Mouse (Mus musculus) cerebellum, adult 2 months (tissue): ENCODE results near the gene Pmpca. TPM values are rescaled to one million over a fixed set of nuclear protein-coding genes. Genes with fewer than 3 reads are reported as not detected.

Experiments
- DNase-seq, 2 experiments: peaks; one replicate each; pipeline ENCODE4 v3.0.0; 2021
- H3K27ac ChIP-seq: fragments of 200-500 bp; 2 replicates; pipeline ENCODE4 v1.5.1; 2012; ENCODE audit warnings: low read length, control low read depth, inconsistent platforms; ENCODE audit not compliant: insufficient read depth
- H3K27me3 ChIP-seq: fragments of 200-500 bp; 2 replicates; pipeline ENCODE4 v1.6.1; 2012; ENCODE audit warnings: inconsistent platforms, mild to moderate bottlenecking, low read length, moderate library complexity; ENCODE audit not compliant: control insufficient read depth, insufficient read depth
- H3K4me1 ChIP-seq: fragments of 200-500 bp; 2 replicates; pipeline ENCODE4 v1.6.1; 2011; ENCODE audit warnings: low read length; ENCODE audit not compliant: control insufficient read depth, insufficient read depth
- H3K4me3 ChIP-seq: fragments of 200-500 bp; replicated peaks from 2 replicates; pipeline ENCODE3; 2011; ENCODE audit warnings: mild to moderate bottlenecking, low read depth, low read length, control low read depth; ENCODE audit not compliant: insufficient read depth
- CTCF ChIP-seq: fragments of 200-500 bp; IDR thresholded peaks from 2 replicates; pipeline ENCODE4 v1.5.1; 2011; ENCODE audit warnings: low read depth, mild to moderate bottlenecking, control low read depth, low read length, moderate library complexity, borderline replicate concordance; ENCODE audit not compliant: insufficient read depth
- POLR2A ChIP-seq: fragments of 200-500 bp; IDR thresholded peaks from 2 replicates; pipeline ENCODE4 v1.6.1; 2011; ENCODE audit warnings: low read length, control low read depth, borderline replicate concordance; ENCODE audit not compliant: insufficient read depth
- WGBS: fragments of 180-500 bp; shearing (Covaris S2); methylation state at CpG from one replicate; pipeline ENCODE4 v1.1.7; 2018; 5-methylcytosine and 5-hydroxymethylcytosine counted together
- polyA plus RNA-seq: library from polyadenylated mRNA; depleted of rRNA; stranded (reverse); fragments of >200 nt; gene quantifications from 2 replicates; pipeline ENCODE4 v1.2.3, GENCODE M21; 2012

Gene Pmpca
- polyA plus RNA-seq, 1 experiment: 98.2 TPM

DNA sequence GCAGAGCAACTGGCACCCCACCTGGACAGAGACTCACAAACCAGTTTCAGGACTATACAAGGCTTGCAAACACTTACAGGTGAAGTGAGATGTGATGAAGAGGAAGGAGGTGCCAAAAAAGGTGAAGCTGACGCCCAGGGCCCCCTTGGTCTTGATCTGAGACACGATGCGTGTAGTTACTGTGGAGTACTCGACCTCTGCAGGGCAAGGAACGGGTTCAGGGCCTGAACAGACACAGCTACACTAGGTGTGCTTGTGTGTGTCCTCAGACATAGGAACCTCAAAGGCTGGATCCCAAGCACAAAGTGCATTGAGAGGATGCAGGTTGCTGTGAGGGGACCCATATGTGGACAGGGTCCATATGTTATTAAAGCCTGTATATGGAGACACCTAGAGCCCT is 11.2 kb downstream of the Pmpca start:
- TF ChIP-seq CTCF (no peak), POLR2A (no peak)
- Histone ChIP-seq H3K4me1 (peaks cover 34% of the 10 kb centered on the region), H3K27ac (no peak overlapping the region), H3K4me3 (no peak overlapping the region), H3K27me3 (no peaks in the 10 kb centered on the region)
- WGBS: 89% methylated on average over 5 of the region's 5 CpGs
- no peak for DNase-seq

DNA sequence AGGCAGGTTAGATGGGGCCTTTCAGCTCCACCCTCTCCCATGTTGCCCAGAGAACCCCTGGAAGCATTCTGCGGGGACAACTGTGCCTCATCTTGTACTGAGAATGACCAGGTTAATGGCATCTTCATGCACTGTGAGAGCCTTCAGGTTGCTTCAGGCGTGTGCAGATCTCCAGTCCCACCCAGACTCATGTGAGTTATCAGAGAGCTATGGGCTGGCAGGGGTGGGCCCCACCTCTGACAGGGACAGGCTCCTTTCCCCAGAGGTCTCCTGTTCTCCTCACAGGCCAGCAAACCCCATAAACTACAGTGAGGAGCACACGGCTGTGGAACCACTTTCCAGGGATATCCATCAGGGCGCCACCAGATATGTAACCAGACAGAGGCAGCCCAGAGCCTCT is 11.9 kb downstream of the Pmpca start:
- no peak overlapping the region for H3K27ac ChIP-seq
- WGBS: 87% methylated on average over 4 of the region's 4 CpGs
- H3K4me3 ChIP-seq: no peak overlapping the region
- H3K27me3 ChIP-seq: no peaks in the 10 kb centered on the region
- TF ChIP-seq POLR2A: no peak
- no peak for TF ChIP-seq CTCF
- peaks cover 37% of the 10 kb centered on the region for H3K4me1 ChIP-seq
- no peak for DNase-seq

DNA sequence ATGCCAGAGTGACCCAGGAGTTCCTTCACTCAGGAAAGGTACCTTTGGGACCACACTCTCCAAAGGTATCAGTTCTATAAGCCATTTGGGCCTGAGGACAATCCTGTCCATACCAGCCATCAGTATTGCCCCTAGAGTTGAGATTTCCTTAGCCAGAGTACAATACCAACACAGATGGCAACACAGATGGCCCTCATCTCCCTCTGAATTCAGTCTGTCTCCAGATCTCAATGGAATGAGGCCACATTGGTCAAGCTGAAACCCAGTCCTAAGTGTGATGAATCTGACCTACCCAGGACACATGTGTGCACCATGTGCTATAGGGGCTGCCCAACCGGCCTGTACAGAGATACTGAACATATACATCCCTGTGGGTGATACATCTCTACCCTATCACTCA is 13.1 kb downstream of the Pmpca start:
- H3K27me3 ChIP-seq: no peaks in the 10 kb centered on the region
- no peak overlapping the region for H3K4me3 ChIP-seq
- WGBS: 15% methylated on average over 1 of the region's 1 CpGs
- H3K4me1 ChIP-seq: peaks cover 48% of the 10 kb centered on the region
- H3K27ac ChIP-seq: peak overlapping the region; percentile 70
- TF ChIP-seq POLR2A: no peak
- no peak for TF ChIP-seq CTCF
- DNase-seq: peak; percentile 50 to 73

DNA sequence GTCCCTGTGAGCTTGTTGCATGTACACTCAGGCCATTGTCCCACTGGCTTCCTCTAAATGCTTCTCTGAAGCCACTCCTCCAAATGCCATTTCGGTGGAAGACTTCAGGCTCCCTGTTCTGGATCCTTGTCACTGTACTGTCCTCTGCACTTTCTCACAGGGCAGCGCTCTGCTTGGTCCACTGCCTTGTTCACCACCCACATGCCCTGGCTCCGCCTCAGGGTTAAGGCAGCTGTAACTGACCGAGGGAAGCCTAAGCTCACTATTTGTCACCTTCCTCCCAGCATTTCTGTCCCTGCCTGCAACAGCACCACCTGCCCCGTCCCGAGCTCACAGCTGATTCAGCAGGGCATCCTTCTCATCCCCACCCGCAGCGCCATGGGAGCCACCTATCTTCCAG is 14.2 kb downstream of the Pmpca start:
- DNase-seq: no peak
- WGBS: 58% methylated on average over 8 of the region's 8 CpGs

DNA sequence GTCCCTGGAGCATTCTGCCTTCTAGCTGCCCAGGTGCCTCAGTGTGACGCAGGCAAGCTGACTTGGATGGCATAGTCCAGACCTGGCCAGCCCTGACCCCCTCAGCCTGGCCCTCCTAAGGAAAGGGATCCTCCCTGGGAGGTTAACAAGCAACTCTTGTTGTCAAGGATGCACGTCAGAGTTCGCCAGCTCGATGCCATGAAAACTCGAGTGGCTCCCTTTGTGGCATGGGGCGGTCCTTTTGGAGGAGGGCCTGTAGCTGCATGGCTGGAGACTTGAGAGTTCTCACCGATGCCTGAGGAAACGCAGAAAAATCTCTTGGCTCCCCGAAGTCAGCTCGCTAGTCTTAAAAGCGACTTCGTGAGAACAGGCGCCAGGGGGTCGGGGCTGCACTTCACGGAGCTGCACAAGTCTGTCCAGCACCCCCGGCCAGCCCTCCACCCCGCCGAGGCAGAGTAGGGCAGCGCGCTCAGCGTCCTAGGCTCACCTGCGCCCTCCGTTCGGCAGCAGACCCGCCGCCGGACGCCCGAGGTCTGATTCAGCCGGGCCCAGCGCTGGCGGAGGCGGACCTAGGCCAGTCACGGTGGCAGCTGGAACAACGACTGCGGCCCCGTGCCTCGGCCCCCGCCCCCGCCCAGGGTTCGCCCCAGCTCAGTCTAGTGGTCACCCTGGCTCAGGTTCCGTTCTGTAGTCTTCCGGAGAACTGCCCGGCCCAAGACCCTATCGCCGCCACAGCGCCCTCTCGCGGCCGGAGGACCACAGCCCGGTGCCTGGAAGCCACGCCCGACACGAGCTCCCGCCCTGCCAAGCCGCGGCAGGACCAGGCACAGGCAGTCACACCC is 19.6 kb downstream of the Pmpca start, which contains the start of gene Inpp5e:
Gene Inpp5e, minus strand, starts transcription at position 689 of the 842 bp plus-strand sequence.
- Histone ChIP-seq H3K27me3 (no peaks in the 10 kb centered on the region), H3K27ac (peak within 1 kb of the TSS; percentile 77), H3K4me1 (peaks cover 42% of the 10 kb centered on the region), H3K4me3 (peak within 1 kb of the TSS; percentile 73)
- DNase-seq: peak; percentile 96 to 99
- peak; percentile 73 for TF ChIP-seq CTCF
- TF ChIP-seq POLR2A: peak; percentile 40; the same call in 1 of the 2 replicates
- under 1% methylated on average over 57 of the region's 57 CpGs for WGBS

More for the DNA sequence above, 14.2 kb downstream of the Pmpca start:
- Histone ChIP-seq H3K27me3 (no peaks in the 10 kb centered on the region), H3K4me3 (no peak overlapping the region), H3K4me1 (peaks cover 56% of the 10 kb centered on the region), H3K27ac (no peak overlapping the region)
- TF ChIP-seq CTCF (no peak), POLR2A (no peak)

DNA sequence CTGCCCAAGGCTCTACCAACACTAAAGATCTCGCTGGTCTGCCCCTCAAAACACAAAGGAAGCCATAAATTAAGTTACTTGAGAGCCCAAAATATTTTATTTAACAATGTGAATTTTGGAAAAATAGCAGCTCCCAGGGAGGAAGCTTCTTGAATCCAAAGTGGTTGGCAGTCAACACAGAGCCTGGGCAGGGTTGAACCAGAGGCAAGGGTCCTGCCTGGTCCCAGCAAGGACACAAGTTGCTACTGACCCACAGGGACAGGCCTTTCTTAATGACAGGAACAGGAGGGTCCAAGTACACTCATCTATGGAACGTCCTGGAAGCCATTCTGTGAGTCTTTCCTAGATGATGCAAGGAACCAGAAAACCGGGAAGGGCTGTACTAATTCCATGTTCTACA is 20.2 kb downstream of the Pmpca start:
- H3K27ac ChIP-seq: no peak overlapping the region

DNA sequence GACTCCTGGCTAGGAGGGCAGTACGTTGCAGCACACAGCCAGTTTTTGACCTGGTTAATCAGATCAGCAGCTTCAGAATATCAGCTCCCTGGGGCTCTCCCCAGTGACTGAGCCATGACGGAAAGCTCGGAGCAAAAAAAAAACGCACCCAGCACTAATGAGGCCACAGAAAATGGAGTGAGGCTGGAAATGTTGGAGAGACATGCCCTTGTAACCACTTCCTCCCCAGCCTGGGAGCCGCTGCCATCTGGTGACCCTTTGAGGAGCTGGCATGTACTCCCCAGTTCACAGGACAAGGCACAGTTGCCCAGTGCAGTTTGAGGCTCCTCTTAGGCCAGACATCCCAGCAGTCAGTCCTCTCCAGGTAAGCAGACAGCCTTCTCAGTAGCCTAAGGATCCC is 21.0 kb downstream of the Pmpca start:
- whole genome bisulfite sequencing: 6% methylated on average over 5 of the region's 5 CpGs
- H3K4me3 ChIP-seq: no peak overlapping the region
- DNase-seq: peak; percentile 60 to 72
- TF ChIP-seq CTCF: no peak
- H3K27me3 ChIP-seq: no peaks in the 10 kb centered on the region
- peaks cover 36% of the 10 kb centered on the region for H3K4me1 ChIP-seq
- peak overlapping the region; percentile 77 for H3K27ac ChIP-seq

More for the DNA sequence above, 20.2 kb downstream of the Pmpca start:
- Histone ChIP-seq H3K4me1 (peaks cover 42% of the 10 kb centered on the region), H3K4me3 (no peak overlapping the region), H3K27me3 (no peaks in the 10 kb centered on the region)
- no peak for DNase-seq
- 53% methylated on average over 3 of the region's 3 CpGs for WGBS
- TF ChIP-seq POLR2A: no peak

DNA sequence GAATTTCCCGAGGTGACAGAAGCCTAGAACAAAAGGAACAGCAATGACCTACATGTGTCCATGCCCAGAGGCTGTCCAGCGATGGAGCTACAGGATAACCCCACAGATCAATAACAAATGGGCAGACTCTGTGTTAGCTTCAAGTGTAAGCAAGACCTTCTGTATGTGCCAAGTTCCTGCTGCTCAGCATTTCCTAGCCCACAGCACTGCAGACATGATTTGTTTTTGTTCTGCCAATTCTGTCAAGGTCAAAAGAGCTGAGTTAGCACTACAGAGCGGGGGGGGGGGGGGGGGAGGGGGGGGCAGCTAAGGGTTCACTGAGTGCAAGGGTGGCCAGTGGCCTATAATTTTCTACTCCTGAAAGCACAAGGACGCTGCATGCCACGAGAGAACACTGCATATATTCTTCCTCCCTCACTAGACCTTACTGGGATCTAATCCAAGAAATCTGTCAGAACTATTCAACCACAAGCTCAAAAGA is 21.8 kb downstream of the Pmpca start:
- no peaks in the 10 kb centered on the region for H3K27me3 ChIP-seq
- 4% methylated on average over 5 of the region's 5 CpGs for WGBS
- H3K27ac ChIP-seq: peak overlapping the region; percentile 77

More for the DNA sequence above, 21.8 kb downstream of the Pmpca start:
- Histone ChIP-seq H3K4me3 (no peak overlapping the region), H3K4me1 (peaks cover 33% of the 10 kb centered on the region)
- peak; percentile 48 to 63 for DNase-seq
- TF ChIP-seq CTCF (no peak), POLR2A (no peak)
